Mouse (Mus musculus) embryonic facial prominence, embryonic 15.5 days (tissue): Measurements from ENCODE around the gene Lrrk1. TPM values are rescaled to one million over a fixed set of nuclear protein-coding genes. Genes with fewer than 3 reads are reported as not detected.
A peak's percentile ranks its signal among the peaks of the same experiment; 100 is the strongest.

Source experiments
- ATAC-seq: fragments of 200-750 bp; cut with Nextera tagmentation; 2 replicates; pipeline ENCODE4 v1.8.0; 2017; ENCODE audit warnings: low read depth, moderate TSS enrichment; ENCODE audit not compliant: insufficient number of reproducible peaks, low FRiP score, low TSS enrichment
- H3K27ac ChIP-seq: fragments of 300-500 bp; sonication (generic); replicated peaks from 2 replicates; pipeline ENCODE4 v1.5.1; 2015; ENCODE audit warnings: mild to moderate bottlenecking, inconsistent platforms
- H3K27me3 ChIP-seq: fragments of 300-500 bp; sonication (generic); 2 replicates; pipeline ENCODE4 v1.6.1; 2015; ENCODE audit warnings: inconsistent platforms
- H3K36me3 ChIP-seq: fragments of 300-500 bp; sonication (generic); 2 replicates; pipeline ENCODE4 v1.6.1; 2015; ENCODE audit warnings: mild to moderate bottlenecking, inconsistent platforms
- H3K4me1 ChIP-seq: fragments of 300-500 bp; sonication (generic); 2 replicates; pipeline ENCODE4 v1.6.1; 2015; ENCODE audit warnings: inconsistent platforms
- H3K4me2 ChIP-seq: fragments of 300-500 bp; sonication (generic); replicated peaks from 2 replicates; pipeline ENCODE4 v1.6.1; 2015; ENCODE audit warnings: mild to moderate bottlenecking, inconsistent platforms
- H3K4me3 ChIP-seq: fragments of 300-500 bp; sonication (generic); replicated peaks from 2 replicates; pipeline ENCODE4 v1.5.1; 2015; ENCODE audit warnings: mild to moderate bottlenecking, inconsistent platforms
- H3K9ac ChIP-seq: fragments of 300-500 bp; sonication (generic); 2 replicates; pipeline ENCODE4 v1.6.1; 2015; ENCODE audit warnings: inconsistent platforms
- H3K9me3 ChIP-seq: fragments of 300-500 bp; sonication (generic); replicated peaks from 2 replicates; pipeline ENCODE4 v1.6.1; 2016; ENCODE audit warnings: inconsistent platforms
- WGBS: fragments of 180-500 bp; shearing (Covaris S2); methylation state at CpG from one replicate; pipeline ENCODE4 v1.1.7; 2015; 5-methylcytosine and 5-hydroxymethylcytosine counted together
- polyA plus RNA-seq: library from polyadenylated mRNA; unstranded; fragments of >200 nt; fragmentation: Nextera tagmentation; extraction: Ambion mirVana; gene quantifications from 2 replicates; pipeline ENCODE4 v1.2.1, GENCODE M21; 2015

Gene Lrrk1
- polyA plus RNA-seq, 1 experiment from 2014 or later: 16.9 TPM

DNA sequence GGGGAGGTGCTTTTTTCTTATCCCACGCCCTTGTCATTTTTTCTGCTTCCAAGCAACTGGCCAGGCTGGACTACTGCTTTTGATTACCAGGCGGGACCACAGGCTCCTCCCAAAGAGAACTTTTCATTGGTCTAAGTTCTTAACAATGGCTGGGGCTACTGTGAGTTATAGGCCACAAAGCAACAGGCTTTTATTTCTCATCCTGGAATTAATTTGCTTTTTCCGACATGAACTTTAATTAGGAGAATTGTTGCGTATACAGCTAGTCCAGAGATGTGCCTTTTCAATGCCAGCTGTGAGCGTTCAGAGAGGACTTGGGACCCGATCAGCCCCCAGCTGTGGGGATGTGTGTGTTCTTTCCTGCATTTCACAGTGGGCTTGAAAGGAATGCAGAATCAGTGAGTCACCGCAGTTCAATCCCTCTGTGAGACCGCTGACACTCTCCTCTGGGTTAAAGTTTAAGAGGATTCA, 165.5 kb downstream of the Lrrk1 start:
- 16% methylated on average over 8 of the region's 8 CpGs for WGBS
- peak; percentile 63; the same call in 1 of the 2 replicates for ATAC-seq
- no peaks in the 10 kb centered on the region for H3K36me3 ChIP-seq
- no peak overlapping the region for H3K4me3 ChIP-seq
- H3K9me3 ChIP-seq: no peaks in the 10 kb centered on the region
- no peak overlapping the region for H3K4me2 ChIP-seq
- H3K4me1 ChIP-seq: peaks cover 22% of the 10 kb centered on the region
- H3K27me3 ChIP-seq: no peaks in the 10 kb centered on the region
- peak overlapping the region; percentile 63; the same call in 1 of the 2 replicates for H3K27ac ChIP-seq
- H3K9ac ChIP-seq: no peak overlapping the region

GRCm38 (mm10) chr7:66219794-66220227, 168.3 kb downstream of the Lrrk1 start:
- no peak overlapping the region for H3K27ac ChIP-seq
- 75% methylated on average over 4 of the region's 4 CpGs for WGBS
- no peak overlapping the region for H3K4me2 ChIP-seq

DNA sequence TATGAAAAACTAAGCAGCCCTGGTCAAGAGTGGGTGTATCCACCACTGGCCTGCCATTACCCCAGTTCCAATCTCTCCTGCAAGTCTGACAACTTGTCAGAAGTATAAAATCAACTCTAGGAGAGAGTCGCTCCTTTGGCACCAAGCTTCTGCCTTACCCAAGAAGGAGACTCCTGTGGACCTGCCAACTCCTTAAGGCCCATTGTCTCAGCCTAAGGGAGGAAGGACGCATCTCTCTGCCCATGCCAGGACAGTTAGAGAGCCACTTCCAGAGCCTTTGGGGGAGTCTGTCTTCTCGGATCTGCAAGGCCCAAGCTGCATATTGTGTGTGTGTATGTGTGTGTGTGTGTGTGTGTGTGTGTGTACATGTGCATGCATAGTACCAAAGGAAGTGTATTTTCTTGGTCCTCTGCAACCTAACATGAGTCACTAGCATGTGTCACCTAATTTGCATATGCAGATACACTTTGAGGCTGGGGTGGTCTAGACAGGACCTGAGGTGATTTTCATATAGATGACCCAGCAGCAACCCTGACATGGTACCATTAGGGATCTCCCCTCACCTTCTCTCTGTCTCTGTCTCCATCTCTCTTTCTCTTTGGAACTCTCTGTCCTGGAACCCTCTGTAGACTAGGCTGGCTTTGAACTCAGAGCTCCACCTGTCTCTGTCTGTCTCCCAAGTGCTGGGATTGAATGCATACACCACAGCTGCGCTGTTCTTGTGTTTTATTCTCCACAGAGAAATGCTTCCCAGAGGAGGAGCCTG, 168.9 kb downstream of the Lrrk1 start:
- Histone ChIP-seq H3K27ac (peak overlapping the region; percentile 88), H3K9ac (no peak overlapping the region), H3K4me3 (no peak overlapping the region), H3K27me3 (no peaks in the 10 kb centered on the region), H3K4me2 (no peak overlapping the region), H3K4me1 (peaks cover 28% of the 10 kb centered on the region), H3K9me3 (no peaks in the 10 kb centered on the region), H3K36me3 (no peaks in the 10 kb centered on the region)
- ATAC-seq: no peak
- 73% methylated on average over 4 of the region's 4 CpGs for WGBS

More at GRCm38 (mm10) chr7:66219794-66220227, 168.3 kb downstream of the Lrrk1 start:
- Histone ChIP-seq H3K4me3 (no peak overlapping the region), H3K4me1 (peaks cover 28% of the 10 kb centered on the region), H3K27me3 (no peaks in the 10 kb centered on the region), H3K36me3 (no peaks in the 10 kb centered on the region), H3K9ac (no peak overlapping the region), H3K9me3 (no peaks in the 10 kb centered on the region)
- ATAC-seq: no peak

DNA sequence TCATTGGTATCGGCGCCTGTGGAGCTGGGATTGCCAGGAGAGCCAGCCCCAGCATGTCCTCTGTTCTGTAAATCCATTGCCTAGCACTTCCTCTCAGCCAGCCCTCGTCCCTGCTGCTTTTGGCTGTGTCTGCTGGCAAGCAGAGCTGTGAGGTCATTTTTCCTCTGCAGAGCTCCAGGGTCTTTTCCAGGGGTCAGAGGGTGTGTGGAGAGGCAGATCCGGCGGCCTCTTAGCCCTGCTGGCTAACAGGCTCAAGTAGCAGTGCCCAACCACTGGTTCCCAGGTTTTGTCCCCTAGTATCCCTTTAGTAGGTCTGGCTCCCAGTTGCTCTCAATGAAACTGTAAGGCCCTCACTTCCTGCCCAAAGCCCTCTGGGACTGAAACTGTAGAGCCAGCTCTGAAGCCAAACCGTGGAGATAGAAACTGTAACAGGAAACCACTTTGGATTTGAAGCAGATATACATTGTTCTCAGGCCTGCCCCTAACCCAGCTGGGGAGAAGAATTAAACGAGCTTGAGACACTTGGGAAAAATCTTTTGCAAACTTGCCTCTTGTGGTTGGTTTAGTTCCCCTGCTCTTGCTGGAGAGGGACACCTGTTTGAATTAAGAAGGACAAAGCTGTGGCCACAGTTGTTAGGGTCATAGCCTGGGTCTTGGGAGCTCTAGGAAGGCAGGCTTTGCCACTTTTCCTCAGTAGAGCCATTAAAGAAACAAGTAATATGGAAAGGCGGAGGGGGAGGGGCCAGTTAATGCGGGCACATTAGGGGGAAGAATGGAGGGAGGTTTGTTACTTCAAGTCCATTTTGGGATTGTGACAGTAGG, 169.7 kb downstream of the Lrrk1 start:
- Histone ChIP-seq H3K27ac (peak overlapping the region; percentile 88), H3K4me1 (peaks cover 28% of the 10 kb centered on the region), H3K36me3 (no peaks in the 10 kb centered on the region), H3K9ac (no peak overlapping the region), H3K4me3 (no peak overlapping the region), H3K9me3 (no peaks in the 10 kb centered on the region), H3K4me2 (no peak overlapping the region), H3K27me3 (no peaks in the 10 kb centered on the region)
- WGBS: 21% methylated on average over 9 of the region's 9 CpGs
- peak; percentile 63 for ATAC-seq

GRCm38 (mm10) chr7:66217531-66218094, 170.5 kb downstream of the Lrrk1 start:
- H3K9me3 ChIP-seq: no peaks in the 10 kb centered on the region
- H3K9ac ChIP-seq: no peak overlapping the region
- no peaks in the 10 kb centered on the region for H3K36me3 ChIP-seq
- H3K27ac ChIP-seq: peak overlapping the region; percentile 88
- no peak overlapping the region for H3K4me2 ChIP-seq
- 55% methylated on average over 7 of the region's 7 CpGs for WGBS
- H3K4me3 ChIP-seq: no peak overlapping the region
- no peaks in the 10 kb centered on the region for H3K27me3 ChIP-seq
- H3K4me1 ChIP-seq: peaks cover 25% of the 10 kb centered on the region
- no peak for ATAC-seq

GRCm38 (mm10) chr7:66217011-66217410, 171.1 kb downstream of the Lrrk1 start:
- H3K4me3 ChIP-seq: no peak overlapping the region
- no peak overlapping the region for H3K4me2 ChIP-seq
- peaks cover 25% of the 10 kb centered on the region for H3K4me1 ChIP-seq
- no peak for ATAC-seq
- H3K27me3 ChIP-seq: no peaks in the 10 kb centered on the region
- no peaks in the 10 kb centered on the region for H3K9me3 ChIP-seq
- WGBS: 77% methylated on average over 7 of the region's 7 CpGs
- no peaks in the 10 kb centered on the region for H3K36me3 ChIP-seq
- H3K9ac ChIP-seq: no peak overlapping the region
- H3K27ac ChIP-seq: no peak overlapping the region; the same call in 1 of the 2 replicates

- H3K36me3 ChIP-seq: no peaks in the 10 kb centered on the region
- H3K9me3 ChIP-seq: no peaks in the 10 kb centered on the region
- no peak overlapping the region for H3K4me3 ChIP-seq
- H3K4me2 ChIP-seq: no peak overlapping the region
- no peaks in the 10 kb centered on the region for H3K27me3 ChIP-seq
- no peak overlapping the region for H3K9ac ChIP-seq
- ATAC-seq: no peak
- peaks cover 25% of the 10 kb centered on the region for H3K4me1 ChIP-seq
- no peak overlapping the region for H3K27ac ChIP-seq
- WGBS: 79% methylated on average over 1 of the region's 1 CpGs
These were observed 172.2 kb downstream of the Lrrk1 start for GRCm38 (mm10) chr7:66215911-66216310.

DNA sequence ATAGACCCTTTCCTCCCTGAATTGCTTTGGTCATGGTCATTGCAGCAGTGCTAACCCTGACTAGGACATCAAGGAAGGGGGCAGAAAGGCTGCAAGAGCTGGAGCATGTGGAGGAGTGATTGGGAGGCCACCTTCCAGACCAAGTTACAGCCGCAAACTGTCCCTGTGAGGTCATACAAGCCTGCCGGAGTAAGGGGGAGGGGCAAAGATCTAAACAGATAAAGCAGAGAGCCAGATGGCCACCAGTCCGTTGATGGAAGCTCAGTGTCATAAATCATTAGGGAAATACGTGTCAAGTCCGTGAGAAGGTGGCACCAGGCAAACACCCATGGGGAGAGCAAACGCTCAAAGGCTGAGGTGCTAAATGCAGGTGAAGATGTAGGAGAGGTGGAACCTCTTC, 173.7 kb downstream of the Lrrk1 start:
- no peak for ATAC-seq
- Histone ChIP-seq H3K4me3 (no peak overlapping the region), H3K9me3 (no peaks in the 10 kb centered on the region), H3K27me3 (no peaks in the 10 kb centered on the region), H3K27ac (no peak overlapping the region), H3K9ac (no peak overlapping the region), H3K4me2 (no peak overlapping the region), H3K36me3 (no peaks in the 10 kb centered on the region), H3K4me1 (peaks cover 21% of the 10 kb centered on the region)
- WGBS: 77% methylated on average over 6 of the region's 6 CpGs

GRCm38 (mm10) chr7:66212887-66213286, 175.3 kb downstream of the Lrrk1 start:
- Histone ChIP-seq H3K4me3 (no peak overlapping the region), H3K4me2 (no peak overlapping the region), H3K36me3 (no peaks in the 10 kb centered on the region), H3K27ac (no peak overlapping the region), H3K9ac (no peak overlapping the region), H3K27me3 (no peaks in the 10 kb centered on the region), H3K4me1 (peaks cover 7% of the 10 kb centered on the region), H3K9me3 (no peaks in the 10 kb centered on the region)
- 82% methylated on average over 1 of the region's 1 CpGs for WGBS
- no peak for ATAC-seq

GRCm38 (mm10) chr7:66209920-66210319, 178.2 kb downstream of the Lrrk1 start:
- Histone ChIP-seq H3K27me3 (no peaks in the 10 kb centered on the region), H3K4me1 (no peaks in the 10 kb centered on the region), H3K9ac (no peak overlapping the region), H3K4me3 (no peak overlapping the region), H3K4me2 (no peak overlapping the region), H3K27ac (no peak overlapping the region), H3K36me3 (no peaks in the 10 kb centered on the region), H3K9me3 (0 out of 2 replicates have a peak, but pooled peaks cover 7% of the 10 kb centered on the region)
- 58% methylated on average over 2 of the region's 2 CpGs for WGBS
- no peak for ATAC-seq

GRCm38 (mm10) chr7:66201657-66202056, 186.5 kb downstream of the Lrrk1 start:
- Histone ChIP-seq H3K9ac (no peak overlapping the region), H3K36me3 (no peaks in the 10 kb centered on the region), H3K4me2 (no peak overlapping the region), H3K4me1 (peaks cover 18% of the 10 kb centered on the region; the same call in 1 of the 2 replicates), H3K4me3 (no peak overlapping the region), H3K27ac (no peak overlapping the region), H3K27me3 (no peaks in the 10 kb centered on the region), H3K9me3 (no peaks in the 10 kb centered on the region)
- WGBS: 81% methylated on average over 2 of the region's 2 CpGs
- no peak for ATAC-seq
